Mouse (Mus musculus) thymus, postnatal 25 days (tissue): Measurements from ENCODE around the gene Nudt17.
A peak's percentile ranks its signal among the peaks of the same experiment; 100 is the strongest.
"Not testable (repeated sequence)": the region's sequence is repeated elsewhere in the genome, so short reads cannot be mapped to it uniquely, and the experiment has no call there.

Experiments
- DNase-seq: peaks from one replicate; pipeline ENCODE4 v3.0.0; 2022

Nudt17 gene

DNA sequence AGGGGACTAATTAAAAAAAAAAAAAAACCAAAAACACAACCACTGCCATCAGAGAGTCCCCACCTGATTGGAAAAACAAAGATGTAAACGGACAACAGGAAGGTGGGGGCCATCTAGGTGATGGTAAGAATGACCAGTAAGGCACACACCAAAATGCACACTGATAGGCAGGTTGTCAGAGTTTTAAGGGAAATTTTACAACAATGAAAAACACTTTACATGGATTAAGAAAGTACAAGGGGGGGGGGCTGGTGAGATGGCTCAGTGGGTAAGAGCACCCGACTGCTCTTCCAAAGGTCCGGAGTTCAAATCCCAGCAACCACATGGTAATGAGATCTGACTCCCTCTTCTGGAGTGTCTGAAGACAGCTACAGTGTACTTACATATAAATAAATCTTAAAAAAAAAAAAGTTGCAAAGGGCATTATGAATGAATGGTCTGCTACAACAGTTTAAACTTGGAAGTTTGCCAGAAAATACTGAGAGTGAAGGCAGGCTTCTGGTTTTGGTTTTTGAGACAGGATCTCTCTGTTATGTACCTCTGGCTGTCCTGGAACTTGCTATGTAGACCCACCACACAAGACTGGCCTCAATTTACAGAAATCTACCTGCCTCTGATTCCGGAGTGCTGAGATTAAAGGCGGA lies 39.8 kb downstream of the Nudt17 start:
- DNase-seq: no peak

DNA sequence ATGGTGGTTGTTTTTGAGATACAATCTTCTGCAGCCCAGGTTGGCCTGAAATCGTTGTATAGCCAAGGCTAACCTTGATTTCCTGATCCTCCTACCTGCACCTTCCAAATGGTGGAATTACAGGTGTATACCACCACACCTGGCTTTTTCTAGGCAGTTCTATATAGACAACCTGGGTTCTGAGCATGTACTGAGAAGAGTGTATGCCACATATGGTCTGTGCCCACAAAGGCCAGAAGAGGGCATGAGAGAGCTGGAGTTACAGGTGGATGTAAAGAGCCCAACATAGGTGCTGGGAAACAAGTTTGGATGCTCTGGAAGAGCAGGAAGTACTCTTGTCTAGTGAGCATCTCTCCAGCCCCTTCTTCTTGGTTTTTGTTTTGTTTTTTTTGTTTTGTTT lies 41.0 kb downstream of the Nudt17 start:
- peak; percentile 38 for DNase-seq

DNA sequence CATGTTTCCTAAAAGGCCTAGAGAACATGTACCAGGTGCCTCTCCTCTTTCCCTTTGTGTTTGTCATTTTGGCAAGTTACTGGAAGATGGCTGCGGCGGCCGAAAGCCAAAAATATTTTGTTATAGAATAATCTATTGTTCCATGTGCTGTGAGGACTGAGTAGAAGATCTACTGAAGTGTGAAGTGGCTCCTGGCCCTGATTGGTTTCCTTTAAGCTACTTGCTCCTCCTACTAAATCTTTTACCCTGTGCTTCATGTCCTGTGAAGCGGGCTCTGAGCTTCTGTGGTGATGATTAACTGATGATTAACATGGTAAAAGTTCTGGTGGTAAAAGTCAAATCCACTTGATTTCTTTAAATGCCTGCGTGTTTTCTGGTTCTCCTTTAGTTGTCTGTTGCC lies 41.4 kb downstream of the Nudt17 start:
- no peak for DNase-seq

DNA sequence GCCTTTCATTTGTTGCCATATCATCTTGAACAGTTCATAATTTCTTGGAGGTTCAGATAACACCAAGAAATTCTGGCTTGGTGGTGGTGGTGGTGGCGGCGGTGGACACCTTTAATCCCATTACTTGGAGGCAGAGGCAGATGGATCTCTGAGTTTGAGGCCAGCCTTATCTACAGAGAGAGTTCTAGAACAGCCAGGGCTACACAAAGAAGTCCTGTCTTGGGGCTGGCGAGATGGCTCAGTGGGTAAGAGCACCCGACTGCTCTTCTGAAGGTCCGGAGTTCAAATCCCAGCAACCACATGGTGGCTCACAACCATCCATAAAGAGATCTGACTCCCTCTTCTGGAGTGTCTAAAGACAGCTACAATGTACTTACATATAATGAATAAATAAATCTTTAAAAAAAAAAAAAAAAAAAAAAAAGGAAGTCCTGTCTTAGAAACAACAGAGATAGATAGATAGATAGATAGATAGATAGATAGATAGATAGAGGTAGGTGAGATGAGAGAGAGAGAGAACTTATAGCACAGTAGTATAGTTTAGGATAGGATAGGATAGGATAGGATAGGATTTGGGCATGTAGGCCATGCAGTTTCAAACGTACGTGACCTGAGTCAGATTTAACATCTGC lies 42.5 kb downstream of the Nudt17 start:
- DNase-seq: not testable (repeated sequence)

DNA sequence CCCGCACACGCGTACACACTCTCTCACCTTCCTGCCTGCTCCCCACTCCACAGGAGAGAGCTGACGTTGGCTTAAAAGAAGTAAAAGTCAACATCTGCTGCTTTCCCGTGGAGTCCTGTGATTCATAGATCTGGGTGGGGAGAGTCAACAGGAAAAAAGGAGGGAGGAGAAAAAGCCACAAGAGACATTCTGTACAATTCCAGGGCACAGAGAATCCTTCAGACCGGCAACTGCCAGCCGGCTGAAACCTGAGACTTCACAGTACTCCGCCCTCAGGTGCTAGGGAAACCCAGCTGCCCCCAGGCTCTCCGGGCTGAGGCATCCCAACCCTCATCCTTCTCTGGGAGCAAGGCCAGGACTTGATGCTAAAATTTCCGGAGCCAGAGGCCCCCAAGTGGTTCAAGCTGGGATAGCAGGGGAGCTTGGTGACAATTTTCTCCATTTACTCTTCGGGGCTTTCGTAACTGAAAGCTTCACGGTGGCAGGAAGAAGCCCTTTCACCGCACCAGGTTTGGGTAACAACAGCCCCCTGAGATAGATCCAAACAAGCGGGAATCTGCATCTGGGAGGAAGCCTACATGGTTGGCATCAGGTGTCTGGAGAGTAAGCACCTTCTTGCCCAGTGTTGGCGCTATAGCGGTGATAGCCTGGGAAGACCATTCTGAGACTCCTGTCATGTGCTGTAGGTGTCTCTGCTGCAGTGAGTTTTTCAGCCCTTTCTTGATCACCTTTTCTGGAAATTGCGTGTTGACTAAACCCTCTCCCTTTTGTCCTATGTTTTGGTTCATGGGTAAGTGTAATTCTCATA lies 44.7 kb downstream of the Nudt17 start:
- DNase-seq: peak; percentile 73

DNA sequence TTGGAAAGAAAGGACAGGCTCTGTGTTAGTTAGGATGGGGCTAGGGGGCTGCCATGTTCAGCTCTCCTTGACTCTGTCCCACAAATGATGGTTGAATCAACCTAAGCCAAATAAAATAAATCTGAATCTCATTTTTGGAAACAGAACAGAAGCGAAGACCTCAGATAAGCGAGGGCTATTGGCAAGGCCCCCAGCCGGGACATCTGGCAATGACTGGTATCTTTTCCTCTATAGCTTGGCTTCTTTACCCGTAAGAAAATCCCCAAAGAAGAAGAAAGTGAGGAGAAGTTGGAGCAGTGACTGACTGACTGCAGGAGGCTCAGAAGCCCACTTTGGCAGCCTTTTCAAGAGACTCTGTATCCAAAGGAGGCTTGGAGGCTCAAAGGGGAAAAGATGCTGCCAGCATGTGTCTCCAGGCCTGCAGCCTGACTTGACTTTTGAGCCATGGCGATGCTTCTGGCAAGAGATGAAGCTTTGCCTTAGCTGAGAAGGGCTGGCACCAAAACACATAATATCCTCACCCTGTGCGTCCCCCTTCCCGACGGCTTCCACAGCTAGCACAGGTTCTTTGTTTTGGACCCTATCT lies 45.5 kb downstream of the Nudt17 start:
- no peak for DNase-seq

DNA sequence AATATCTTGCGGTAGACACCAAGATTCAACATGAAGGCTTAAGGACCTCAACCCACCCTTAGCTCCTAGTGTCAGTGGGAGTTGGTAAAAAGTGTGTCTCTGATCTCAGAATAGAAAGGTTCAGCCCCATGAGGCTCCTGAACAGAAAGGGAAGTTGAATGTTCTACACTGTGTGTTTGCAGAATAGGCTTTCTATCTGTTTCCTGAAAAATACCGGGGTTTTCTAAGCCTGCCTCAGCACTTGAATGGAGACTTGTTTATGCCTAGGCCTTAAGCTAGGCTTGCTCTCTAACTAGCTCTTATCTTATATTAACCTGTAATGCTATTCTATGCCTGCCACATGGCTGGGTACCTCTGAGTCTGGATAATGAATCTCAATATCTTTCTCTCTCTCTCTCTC lies 47.5 kb downstream of the Nudt17 start:
- no peak for DNase-seq
